Mouse (Mus musculus) layer of hippocampus, postnatal 14 days (tissue): Measurements from ENCODE around the gene Zswim7. TPM values are rescaled to one million over a fixed set of nuclear protein-coding genes. Genes with fewer than 3 reads are reported as not detected.
"Not testable (repeated sequence)": the region's sequence is repeated elsewhere in the genome, so short reads cannot be mapped to it uniquely, and the experiment has no call there.

ENCODE experiments used
- DNase-seq, 2 experiments: peaks; one replicate each; pipeline ENCODE4 v3.0.0; 2021 to 2022; ENCODE audit warnings: low spot score in 2 of 2, mixed read lengths in 1 of 2
- long read RNA-seq, 2 experiments: library from polyadenylated mRNA; stranded (forward); transcript quantifications; one replicate each; pipeline ENCODE4 v2.0.0; 2021
- total RNA-seq, 2 experiments: library from RNA; stranded (reverse); gene quantifications; 2 replicates each; pipeline ENCODE4 v1.2.3; 2021

Gene Zswim7
- total RNA-seq, result 10 to 100 TPM; 15.0 to 20.0 TPM
- long read RNA-seq, experiment 1, partial matches to known transcripts, result 0 of 7 reads
- long read RNA-seq, experiment 1, other reads (novel, unspliced or antisense), result 3 of 7 reads
- long read RNA-seq, experiment 2, transcript Zswim7-201 (5 exons, 732 nt), result major isoform, 10 of 14 reads
- long read RNA-seq, experiment 2, partial matches to known transcripts, result 0 of 14 reads
- long read RNA-seq, experiment 2, other reads (novel, unspliced or antisense), result 4 of 14 reads

DNA sequence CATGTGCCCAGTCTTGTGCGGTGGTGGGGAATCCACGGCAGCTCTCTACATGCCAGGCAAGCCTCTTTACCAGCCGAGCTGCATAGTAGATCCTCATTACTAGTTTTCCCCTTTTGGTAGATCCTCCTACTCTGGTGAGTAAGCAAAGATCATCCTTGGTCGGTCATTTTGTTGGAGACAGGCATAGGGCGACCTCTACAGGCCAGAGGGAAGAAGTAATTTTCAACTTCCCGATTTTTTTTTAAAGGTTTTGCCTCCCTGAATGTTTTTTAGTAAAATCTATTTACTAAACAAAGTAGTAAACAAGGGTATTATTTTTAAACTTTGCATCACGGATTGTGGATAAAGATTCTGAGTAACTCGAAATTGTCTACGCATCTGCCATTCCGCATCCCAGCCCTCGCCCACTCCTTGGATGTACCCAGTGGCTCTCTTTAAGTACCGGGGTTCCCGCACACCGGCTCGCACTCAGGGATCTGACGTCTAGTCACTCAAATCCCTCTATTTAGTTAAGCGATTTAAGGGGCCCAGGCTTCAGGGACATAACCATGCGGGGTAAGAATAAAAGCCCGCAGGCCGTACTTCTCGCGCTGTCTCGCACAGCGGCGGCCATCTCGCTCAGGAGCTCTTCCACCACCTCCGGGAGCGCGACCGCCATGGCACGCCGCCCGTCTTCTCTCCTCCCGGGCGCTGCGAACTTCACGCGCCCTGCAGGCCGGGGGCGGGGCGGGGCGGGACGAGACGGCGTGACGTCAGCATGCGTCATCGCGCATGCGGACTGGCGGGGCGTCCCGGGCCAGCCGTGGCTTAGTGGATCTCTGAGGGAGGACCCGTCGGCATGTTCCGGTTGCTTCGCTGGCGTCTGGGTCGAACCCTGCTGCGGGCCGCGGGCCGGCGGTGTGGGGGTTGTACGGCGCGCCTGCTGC, at the start of gene Zswim7, which contains the start of gene Ttc19:
Zswim7 (minus strand) TSS at position 701 of the 926 bp plus-strand sequence.
Ttc19 (plus strand) TSS at position 799 of the 926 bp plus-strand sequence.
- peak; percentile 93 to 94 for DNase-seq

- no peak for DNase-seq
These were observed 42.5 kb upstream of the Zswim7 start for GRCm38 (mm10) chr11:62323659-62324058.

DNA sequence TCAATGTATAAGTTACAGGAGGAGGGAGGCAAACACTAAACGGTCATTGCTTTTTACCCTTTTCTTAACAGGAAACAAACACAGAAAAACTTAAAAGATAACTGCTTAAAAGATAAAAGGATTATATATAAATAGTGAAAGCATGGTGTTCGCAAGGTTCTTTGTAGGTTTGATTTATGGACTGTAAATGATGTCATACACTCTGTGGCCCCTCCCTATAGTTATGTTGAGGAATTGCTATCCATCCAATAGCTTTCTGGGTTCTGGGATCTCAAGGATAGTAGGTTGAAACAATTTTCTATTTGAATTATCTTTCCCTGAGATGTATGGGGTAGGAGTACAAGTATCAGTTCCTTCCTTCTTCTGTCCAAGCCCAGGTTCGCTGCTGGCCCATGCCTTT, 38.9 kb upstream of the Zswim7 start:
- DNase-seq, result no peak

- peak; percentile 63 to 81 for DNase-seq
These were observed 36.6 kb upstream of the Zswim7 start for GRCm38 (mm10) chr11:62317746-62318145.

GRCm38 (mm10) chr11:62314984-62315383, 33.8 kb upstream of the Zswim7 start:
- no peak for DNase-seq

- no peak for DNase-seq
These were observed 28.1 kb upstream of the Zswim7 start for GRCm38 (mm10) chr11:62309296-62309695.

DNA sequence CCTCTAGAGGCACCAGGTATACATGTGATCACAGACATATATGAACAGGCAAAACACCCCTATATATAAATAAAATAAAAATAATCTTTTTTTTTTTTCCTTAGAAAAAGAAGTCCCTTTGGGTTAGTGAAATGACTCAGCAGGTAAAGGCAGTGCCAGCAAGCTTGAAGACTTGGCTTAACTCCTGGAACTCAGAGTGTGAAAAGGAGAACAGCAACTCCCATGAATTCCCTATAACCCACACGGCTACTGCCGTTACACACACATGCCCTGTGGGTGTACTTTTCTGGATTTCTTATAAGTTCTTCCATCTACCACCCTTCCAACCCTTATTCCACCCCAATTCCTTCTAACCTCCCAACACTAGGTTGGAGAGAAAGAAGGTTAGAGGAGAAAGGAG, 24.7 kb upstream of the Zswim7 start:
- DNase-seq, result no peak

DNA sequence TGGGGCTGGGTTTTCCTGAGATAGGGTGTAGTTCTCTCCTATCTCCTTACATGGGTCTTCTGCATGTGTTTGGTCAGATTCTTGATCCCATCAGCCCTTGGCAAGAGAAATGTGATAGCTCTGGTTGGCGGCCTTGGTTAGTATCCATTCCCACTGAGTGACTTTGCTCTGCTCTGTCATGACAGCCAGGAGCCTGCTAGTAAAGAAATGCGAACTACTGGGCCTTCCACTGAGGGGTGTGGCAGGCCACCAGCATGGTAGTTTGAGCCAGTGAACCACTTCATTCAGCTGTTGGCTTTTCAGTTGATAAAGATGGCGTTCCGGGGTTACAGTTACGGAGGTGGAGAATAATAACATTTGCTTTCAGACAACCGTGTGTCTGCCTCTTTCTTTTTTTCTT, 17.7 kb upstream of the Zswim7 start:
- DNase-seq, result no peak

DNA sequence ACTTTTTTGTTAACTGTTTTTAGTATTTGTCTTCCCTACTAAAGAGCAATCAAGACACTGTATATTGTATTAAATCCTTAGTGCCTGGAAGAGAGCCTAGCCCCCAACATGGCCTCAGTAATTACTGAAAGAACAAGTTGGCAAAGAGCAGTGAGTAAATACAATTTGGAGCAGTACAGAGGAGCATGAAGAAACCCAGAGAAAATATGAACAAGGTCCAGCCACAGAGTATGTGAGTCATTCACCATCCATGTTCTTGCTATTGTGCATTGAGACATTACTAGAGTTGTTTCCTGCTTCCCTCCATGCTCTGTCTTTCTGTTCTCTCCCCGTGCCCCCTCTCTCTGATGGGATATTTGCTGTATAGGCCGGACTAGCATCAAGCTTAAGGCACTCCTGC, 12.9 kb upstream of the Zswim7 start:
- no peak for DNase-seq

DNA sequence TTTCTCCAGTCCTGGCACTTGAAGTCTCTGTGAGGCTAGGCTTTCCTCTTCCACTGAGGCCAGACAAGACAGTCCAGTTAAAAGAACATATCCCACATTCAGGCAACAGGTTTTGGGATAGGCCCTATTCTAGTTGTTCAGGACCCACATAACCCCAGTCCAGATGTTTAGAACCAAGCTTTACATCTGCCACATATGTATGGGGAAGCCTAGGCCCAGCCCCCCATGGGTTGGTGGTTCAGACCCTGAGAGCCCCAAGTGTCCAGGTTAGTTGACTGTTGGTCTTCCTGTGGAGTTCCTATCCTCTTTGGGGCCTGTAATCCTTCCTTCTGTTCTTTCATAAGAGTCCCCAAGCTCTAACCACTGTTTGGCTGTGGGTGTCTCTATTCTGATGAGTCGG, 6.5 kb upstream of the Zswim7 start:
- no peak for DNase-seq

GRCm38 (mm10) chr11:62285020-62285419, 3.8 kb upstream of the Zswim7 start:
- DNase-seq, result no peak

GRCm38 (mm10) chr11:62284020-62284419, 2.8 kb upstream of the Zswim7 start:
- not testable (repeated sequence) for DNase-seq

DNA sequence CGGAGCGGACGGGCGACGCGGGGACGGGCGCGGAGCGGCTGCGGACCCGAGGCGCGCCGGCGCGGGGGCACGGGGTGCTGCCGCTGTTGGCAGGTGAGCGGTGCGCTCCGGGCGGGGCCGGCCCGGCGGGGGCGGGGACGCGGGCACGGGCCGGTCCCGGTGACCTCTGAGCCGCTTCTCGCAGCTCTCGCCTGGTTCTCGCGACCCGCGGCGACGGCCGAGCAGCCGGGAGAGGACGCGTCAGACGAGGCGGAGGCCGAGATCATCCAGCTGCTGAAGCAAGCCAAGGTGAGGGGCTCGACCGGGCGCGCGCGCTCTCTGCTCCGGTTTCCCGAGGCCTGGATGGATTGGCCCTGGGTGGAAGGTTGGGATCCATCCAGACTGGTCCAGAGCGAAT, 424 bp upstream of the Zswim7 start:
- DNase-seq, result peak in 1 of 2 experiments; percentile 31

DNA sequence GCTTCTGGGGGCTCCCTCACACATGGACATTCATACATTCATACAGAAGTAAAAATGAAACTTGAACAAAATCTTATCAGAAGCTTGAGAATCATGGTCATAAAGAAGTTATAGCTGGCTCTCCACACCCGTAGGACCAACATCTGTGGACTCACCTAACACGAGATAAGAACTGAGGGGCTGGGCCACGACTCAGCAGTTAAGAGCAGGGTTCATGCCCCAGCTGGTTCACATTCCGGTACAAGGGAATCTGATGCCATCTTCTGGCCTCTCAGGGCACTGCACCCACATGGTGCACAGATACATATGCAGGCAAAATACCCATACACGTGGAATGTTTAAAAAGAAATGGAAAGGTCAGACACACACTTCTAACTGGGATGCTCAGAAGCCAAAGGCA, 3.1 kb downstream of the Zswim7 start:
- peak; percentile 64 to 71 for DNase-seq

DNA sequence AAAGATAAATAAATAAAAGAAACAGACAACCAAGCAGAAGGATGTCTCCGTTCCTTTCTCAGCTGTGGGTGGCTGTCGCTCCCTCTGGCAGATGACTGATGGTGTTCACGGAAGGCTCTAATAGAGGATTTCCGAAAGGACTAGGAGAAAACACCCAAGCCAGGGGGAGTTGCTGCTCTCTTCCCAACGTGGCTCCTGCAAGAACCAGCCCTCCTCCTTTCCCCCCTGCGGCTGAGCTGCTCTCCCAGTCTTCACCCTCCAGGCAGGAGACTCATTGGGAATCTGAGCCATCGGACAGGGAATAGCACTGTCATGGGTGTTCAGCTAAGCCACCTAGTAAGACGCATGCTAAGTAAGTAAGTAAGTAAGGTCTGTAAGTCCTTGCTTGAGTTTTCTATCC, 4.1 kb downstream of the Zswim7 start:
- DNase-seq, result no peak

- no peak for DNase-seq
These were observed 10.3 kb downstream of the Zswim7 start for GRCm38 (mm10) chr11:62270851-62271250.

DNA sequence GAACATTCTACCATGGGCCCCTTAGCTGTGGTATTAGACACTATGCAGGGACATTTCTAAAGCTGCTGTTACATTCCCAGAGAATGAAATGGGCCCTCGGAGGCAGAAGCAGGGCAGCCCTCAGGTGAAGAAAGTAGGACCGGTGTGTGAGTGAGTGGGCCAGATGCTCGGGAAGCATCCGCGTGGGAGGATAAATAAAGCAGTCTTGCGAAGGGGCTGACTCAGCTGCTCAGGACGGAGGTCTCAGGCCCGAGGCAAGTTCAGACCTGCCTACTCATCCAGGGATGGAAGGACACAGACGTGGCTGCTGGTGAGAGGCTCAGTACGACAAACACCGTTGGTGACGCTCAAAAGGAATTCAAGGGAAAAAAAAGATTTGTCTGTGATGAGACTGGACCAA, 12.1 kb downstream of the Zswim7 start:
- DNase-seq, result no peak

GRCm38 (mm10) chr11:62268381-62268780, 12.8 kb downstream of the Zswim7 start:
- DNase-seq, result no peak

DNA sequence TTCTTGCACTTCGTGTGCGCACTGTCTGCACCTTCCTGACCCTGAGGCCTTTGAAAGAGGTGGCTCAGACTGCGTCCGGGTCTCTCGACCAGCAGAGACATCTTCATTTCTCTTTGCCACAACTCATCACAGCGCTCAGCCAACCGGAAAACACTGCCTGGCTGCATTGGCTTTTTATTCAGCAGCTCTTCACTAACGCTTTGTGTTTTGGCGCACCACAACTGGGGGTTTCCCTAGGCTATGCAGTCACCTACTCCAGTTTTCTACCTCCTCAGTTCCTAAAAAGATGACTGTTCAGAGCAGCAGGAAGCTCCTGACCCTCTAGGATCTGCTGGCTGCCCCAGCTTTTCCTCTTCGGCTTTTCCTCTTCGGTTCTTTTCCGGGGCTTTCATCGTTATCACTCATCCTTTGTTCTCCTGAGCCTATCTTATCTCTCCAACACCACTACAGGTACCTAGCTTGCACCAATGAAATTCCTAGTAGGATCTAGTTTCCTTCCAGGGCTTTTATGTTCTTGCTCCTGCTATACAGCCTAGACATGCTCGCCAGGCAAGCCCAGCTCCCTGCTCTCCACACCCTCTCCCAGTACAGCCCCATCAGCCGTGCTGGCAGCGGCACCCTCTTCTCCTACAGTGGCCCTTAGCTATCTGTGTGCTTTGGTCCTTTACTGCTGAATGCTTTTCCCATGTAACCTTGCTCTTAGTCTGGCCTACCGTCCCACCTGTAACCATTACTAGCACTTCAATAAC, 14.5 kb downstream of the Zswim7 start:
- DNase-seq, result no peak

DNA sequence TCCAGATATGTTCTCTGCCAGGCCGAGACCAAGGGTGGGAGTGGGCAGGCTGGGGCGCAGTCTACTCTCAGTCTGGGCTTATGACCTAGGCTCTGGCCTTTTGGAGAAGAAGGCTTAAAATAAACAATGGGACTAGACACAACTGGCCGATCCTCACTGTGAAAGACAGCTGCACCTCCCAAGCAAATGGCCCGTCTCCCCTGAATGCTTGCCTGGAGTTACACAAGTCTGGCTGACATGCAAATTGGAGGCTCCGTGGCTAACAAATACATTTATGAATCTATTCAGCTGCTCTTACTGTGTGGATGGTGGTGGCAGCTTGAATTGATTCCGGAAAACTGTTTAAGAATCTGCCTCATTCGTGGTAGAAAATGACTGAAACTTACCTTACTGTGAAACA, 15.5 kb downstream of the Zswim7 start:
- DNase-seq, result no peak

DNA sequence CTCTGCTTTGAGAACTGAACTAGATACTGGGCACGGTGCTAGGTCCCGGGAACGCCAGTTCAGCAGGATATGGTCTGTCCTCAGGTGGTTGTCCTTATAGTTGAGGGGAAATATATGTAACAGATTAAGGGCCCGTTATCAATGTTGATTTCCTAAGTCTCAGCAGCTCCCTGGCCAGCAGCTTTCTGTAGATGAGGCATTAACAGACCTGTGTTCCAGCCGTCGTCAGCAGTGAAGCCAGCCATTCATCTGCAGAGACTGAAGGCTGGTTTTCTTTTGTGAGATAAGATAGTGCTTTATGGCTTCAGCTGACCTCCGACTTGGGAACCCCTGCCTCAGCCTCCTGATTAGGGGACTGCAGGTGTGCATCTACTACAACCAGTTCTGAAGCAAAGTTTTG, 17.2 kb downstream of the Zswim7 start:
- no peak for DNase-seq

DNA sequence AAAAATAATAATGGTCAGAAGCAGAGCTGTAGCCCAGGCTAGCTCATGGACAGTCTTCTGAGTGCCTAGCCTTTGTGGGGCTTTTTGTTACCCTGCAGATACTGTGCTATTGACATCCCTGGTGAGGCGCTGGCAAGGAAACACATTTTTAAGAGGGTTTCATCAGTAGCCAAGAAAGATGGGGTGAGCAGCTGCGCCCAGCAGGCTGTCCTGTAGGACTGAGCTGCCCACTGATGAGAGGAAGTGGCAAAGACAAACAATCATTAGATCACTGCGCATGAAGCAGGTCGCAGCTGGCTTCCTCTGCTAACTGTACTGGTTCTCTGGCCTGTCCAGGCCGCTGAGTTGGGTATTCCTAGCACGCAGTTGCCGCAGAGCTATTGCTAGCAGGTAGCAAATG, 17.6 kb downstream of the Zswim7 start:
- DNase-seq, result peak in 1 of 2 experiments; percentile 47
